Mouse (Mus musculus) monocyte, adult 5-6 weeks (primary cell): ENCODE measurements at regions not wholly inside any gene's neighbourhood (a gene's known extent, or its start where the extent isn't known, plus 50 kb on each side); places are given as distances from the start of the nearest gene placed in this dataset.

Experiments
- ATAC-seq: fragments of 153-309, 156-312 bp; replicated peaks from 2 replicates; pipeline ENCODE4 v1.8.0; 2017; ENCODE audit warnings: mild to moderate bottlenecking; ENCODE audit not compliant: low TSS enrichment, insufficient number of reproducible peaks, severe bottlenecking, poor library complexity, low FRiP score

DNA sequence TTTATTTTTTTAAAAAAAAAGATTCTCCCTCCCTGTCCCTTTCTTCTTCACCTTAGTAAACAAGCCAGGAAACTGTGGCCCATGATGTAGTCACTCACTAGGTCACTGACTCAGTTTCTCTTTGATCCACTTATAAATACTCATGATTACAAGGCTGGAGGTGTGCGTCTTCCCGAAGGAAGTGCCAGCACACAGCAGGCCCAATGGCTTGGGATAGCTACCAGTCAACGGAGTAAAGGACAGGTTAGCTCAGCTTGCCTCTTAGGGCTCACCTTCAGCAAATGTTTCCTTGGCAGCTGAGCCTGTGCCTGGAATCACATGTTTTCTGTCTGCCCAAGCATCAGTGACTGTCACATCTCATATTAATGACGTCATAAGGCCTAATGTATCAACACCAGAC lies 230.8 kb upstream of the Npvf start:
- ATAC-seq, result no peak

DNA sequence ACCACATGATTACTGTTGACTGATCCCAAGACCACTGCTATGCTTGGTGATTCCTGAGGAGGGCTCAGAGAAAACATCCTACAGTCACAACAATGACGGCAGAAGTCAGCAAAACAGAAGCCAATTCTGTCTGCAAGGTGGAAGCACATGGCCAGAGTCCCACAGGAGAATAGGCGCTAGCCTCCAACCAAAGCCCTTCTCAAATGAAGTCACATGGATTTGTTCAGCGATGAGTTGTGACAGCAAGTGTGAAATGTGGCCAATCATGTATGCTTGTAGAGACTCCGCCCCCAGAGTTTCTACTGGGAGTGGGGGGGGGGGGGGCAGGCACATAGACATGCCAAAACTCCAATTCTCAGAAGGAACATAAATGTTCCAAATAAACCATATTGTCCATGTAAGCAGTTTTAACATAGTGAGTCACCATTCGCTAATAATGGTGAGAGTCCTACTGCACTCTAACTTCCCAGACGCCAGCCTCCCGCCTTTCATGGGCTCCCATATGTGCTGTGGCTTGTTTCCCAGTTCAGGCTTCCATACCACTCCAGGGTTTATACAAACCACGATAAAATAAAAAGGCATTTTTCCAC lies 231.6 kb upstream of the Npvf start:
- ATAC-seq, result no peak

DNA sequence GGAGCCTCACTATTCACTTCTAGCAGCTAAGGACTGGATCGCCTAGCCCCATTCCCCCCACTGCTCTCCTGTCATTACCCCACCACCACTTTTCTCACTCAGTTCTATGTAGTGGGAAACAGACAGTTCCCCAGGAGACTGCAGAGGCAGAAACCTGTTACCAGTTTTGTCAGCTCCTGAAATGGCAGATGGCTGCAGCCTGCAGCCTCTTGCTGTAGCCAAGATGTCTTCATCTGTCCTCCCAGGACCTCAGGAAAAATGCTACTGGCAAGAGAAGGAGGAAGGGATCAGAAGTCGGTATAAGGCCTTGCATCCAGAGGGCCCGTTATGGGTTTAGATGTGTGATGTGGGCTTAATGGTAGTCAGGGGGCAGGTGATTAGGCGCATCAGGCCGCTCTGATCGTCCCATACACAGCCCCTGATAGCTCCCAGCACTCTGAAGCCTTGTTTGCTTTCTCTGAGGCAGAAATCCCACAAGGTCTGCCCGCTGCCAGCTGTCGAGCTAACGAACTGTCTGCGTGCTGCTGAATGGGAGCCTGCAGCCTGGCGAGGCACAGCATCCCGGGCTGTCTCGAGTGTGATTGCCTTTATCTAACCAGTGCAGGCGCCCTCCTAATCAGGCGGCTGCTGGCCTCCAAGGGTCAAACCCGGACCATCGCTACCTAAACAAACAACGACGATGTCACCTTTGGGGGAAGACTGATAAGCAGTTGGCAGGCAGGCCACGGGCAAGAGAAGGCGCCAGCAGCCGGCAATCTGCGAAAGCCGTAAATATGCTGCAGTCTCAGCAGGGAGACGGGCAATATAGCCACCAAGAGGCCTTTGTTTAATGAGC lies 236.3 kb upstream of the Npvf start:
- ATAC-seq, result no peak

DNA sequence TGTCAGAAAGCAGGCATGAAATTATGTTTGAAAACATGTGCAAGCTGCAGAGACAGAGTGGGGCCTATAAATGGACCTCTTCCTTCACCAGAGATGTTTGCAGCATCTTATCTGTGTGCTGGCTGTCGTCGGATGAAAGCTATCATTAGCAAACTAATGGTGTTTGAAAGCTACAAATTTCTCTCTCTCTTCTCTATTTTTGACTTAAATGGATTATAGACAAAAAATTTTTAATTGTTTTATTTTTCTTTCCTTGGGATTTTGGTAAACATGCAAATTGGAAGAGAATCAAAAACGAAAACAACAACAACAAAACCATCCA lies 236.9 kb upstream of the Npvf start:
- no peak for ATAC-seq

DNA sequence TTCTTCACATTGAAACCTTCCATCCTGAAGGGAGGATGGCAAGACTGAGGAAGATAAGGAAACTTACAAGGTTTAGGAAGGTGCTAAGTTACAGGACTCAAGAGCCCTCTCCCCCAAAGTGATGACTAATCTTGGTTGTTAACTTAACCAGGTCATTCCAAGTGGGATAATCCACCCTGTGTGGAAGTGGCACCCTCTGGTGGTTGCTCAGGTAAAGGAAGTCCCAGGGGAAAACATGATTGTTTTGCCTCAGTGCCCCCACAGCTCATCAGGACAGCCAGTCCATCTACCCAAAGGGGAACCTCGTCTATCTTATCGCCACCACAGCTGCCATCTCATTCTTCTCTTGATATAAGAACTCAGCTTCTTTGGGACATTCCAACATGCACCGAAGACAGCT lies 244.6 kb upstream of the Npvf start:
- no peak for ATAC-seq

DNA sequence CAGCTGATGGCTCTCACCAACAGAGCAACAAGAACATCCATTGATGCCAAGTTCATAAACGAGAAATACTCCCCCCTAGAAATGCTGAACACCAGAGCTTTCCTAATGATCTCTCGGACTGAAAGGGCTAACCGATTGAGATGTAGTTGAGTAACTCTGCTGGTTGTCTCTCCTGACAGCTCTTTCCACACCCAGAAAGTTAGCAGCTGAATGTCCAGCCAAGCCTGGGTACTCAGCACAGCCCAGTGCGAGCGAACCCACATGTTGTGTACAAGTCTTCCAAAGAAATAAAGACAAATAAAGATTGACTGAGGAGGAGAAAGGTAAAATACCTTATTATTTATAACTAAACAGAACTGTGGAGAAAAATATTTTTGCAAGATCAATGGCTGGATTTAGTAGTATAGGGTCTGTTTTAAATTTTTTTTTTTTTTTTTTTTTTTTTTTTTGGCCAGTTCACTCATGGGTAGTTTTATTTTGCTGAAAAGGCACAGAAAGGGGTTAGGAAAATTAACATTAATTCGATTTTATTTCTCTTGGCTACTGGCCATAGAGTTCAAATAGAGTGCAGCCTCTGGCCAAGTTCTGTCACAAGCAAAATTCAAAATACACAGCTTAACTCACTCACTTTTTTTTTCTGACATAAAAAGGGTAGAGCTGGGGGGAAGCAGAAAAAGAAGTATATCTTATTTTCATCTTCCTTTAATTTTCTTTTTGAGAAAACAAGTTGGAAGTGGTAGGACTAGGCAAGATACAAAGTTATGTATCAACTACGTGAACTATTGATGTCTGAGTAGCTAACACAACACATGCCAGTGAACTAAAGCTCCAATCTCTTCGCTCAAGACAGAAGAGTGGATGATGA lies 261.2 kb upstream of the Npvf start:
- ATAC-seq, result no peak

DNA sequence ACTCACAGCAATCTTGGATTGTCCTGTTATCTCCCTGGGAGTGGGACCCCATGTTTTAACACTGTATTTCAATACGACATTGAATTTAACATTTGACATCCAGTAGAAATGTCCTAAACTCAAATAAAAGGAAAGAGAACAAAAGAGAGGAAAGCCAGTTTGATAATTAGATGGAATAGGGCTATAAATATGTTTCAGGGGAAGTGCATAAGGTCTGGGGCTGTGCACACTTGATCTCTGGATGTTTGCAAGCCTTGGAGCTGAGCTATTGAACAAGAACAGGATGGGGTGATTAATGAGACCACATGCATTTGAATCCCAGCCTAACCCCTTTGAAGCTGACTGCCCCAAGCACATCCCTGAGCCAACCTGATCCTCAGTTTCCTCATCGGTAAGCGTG lies 264.0 kb upstream of the Npvf start:
- ATAC-seq, result no peak

DNA sequence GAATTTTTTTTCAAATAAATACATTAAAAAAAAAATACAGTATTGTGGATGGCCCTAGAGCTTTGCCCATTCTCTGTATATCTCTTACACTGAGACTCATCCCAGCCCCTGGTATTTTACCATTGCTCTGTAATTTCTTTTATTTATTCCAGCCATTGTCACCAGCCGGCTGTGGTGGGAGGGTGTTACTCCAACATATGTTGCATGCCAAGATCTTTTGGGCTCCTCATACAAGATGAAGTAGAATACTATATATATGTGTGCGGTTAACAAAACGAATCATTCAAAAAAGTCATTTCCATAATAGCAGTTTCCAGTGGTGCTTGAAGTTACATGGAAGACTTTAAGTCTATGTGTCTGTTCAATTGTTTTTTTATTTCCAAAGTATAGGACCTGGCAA lies 268.0 kb upstream of the Npvf start:
- ATAC-seq, result no peak

DNA sequence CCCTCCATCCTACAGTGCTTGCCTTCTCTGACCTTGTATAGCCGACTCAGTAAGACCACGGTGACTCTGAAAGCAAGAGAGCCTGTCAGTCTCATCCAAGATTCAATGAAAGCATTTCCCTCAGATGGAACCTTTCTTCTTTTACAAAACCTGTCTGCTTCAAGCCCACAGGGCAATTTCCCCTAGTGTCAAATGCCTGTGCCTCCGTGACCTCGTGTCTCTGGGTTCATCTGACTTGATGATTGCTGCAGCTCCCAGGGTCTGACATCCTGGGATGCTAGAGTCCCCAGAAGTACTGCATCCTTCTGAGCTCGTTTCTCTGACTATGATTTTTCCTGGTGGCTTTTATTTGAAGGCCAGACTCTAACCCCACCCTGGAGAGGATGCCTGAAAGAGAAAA lies 270.3 kb upstream of the Npvf start:
- ATAC-seq, result no peak

DNA sequence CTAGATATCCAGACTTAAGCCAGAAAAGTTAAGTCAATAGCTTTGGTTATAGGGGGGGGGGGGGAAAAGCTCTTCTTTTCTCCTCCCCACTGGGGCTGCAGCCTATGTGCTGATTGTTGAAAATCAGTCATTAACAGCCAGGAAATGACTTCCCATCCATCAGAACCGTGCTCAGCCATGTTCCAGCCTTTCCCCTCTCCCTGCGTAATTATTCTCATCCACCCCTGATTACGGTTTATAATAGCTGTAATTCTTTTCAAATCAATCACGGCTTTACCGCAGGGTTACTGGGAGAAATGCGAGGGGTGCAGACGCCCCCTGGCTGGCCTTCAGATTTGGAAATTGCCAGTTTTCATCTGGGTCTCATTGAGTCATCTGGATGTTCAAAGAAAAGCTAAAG lies 270.8 kb upstream of the Npvf start:
- ATAC-seq, result no peak

DNA sequence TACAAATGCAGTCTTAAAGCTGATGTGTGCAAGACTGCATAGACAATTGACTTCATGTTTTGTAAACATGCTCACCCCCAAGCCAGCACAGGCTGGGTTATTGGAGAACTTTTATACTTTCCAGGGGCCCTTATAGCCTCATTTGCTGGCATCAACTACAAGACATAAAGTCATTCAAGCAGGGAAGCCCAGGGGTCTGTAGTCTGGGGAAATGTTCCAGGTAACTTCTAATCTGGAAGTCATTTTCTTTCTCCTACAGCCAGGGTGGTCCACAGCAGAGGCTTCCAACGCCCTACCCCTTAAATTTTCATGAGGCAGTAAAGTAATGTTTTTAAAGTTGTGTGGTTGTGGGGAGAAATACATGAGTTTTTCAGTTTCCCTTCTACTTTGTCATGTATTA lies 272.1 kb upstream of the Npvf start:
- no peak for ATAC-seq

DNA sequence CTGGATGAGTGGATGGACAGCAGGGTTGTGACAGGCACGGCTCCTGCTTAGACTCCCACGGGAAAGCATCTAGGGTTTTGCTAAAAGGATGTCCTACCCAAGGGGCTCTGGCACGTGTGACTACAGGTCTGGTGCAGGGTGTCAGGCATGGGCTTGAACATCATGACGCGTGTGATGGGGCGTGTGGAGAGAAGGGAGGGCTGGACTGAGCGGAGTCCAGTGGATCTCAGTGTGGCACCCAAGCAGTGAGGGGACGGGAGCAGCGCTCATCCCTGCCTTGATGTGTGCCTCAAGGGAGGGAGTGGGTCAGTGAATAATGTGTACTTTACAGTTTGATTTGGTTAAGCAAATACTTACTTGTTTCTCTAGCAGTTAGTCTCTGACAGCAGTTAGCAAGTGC lies 275.3 kb upstream of the Npvf start:
- no peak; the same call in 1 of the 2 replicates for ATAC-seq

DNA sequence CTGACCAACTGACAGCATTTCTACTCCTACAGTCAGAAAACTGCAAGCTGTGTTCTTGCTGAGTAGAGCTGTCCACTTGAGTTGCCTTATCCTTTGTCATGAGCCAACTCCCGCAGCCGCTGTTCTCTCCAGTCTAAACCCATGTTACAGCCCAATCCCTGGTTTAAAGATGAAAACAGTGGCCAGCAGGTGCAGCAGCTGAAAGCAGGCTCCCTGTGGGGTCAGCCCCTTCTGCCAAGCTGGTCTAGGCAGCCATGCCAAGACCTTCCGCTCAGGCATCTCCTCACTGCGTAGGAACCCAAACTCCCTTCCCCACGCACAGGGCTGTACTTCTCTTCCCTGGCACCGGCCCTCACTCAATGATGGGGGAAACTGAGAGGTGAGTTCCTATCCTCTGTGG lies 279.3 kb upstream of the Npvf start:
- ATAC-seq, result no peak

DNA sequence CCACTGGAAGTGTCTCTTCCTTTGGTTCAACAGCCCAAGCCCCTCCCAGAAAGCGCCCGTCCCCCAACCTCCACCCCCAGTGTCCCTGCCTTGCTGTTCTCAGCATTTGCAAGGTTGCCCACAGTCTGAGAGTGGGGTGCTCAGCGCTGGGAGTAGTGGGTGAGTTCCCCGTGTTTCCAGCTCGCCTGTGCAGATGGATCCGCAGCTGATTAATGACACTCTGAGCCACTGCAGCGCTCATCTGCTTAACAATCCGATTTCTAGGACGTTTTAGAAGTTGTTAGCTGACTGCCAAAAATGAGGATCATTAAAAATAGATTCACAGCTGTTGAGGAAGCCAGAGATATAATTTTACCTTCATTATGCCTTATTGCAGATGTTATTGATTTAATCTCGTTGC lies 280.0 kb upstream of the Npvf start:
- no peak for ATAC-seq

DNA sequence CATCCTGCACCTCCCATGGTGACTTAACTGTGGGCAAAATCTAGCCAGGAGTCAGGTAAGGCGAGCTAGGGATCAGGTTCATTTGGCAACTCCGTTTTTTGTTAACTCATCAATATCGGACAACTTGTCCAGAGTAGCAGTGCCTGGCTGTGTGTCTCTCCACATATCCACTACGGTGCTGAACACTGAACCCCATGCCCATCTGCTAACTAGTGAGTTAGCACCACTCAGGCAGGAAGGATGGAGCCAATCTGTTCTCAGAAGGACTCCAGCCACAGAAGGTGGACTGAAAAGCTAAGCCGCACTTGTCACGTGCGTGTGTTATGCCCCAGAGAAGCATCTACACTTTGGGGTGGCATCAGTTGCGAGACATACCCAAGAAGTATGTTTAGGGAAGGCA lies 282.1 kb upstream of the Npvf start:
- no peak; the same call in 1 of the 2 replicates for ATAC-seq

DNA sequence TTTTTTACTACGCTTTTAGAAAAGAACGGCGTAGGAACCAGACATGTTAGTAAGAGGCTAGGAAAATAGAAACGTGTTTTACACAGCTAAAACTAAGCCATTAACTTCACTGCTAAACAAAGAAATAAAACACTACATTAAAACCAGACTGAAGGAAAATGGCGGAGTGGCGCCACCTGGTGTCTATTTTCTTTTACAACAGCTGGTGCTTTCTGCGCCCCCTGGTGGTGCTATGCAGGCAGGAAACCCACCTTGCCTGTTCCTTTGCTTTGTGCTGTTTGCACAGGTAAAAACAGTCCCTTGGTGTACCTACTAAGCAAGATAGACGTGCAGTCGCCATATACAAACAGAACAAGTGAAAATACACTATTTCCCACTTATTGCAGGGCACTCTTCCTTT lies 282.9 kb upstream of the Npvf start:
- ATAC-seq, result peak; percentile 46; the same call in 1 of the 2 replicates

DNA sequence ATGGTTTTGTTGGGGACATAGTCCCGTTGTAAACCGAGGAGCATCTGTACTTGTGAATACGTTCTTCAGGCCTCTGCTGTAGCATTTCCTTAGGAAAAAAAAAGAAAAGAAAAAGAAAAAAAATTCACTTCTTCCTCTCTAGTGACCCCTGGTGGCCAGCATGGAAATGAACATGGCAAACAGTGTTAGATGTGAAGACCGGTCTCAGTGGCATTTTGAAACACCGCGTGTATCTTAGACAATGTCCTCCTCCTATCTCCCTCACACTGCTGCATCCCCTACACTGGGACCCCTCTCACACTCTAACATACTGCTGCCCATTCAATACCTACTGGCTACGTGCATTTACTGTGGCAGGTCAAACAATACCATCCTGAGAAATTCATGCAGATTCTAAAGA lies 284.6 kb upstream of the Npvf start:
- ATAC-seq, result no peak

DNA sequence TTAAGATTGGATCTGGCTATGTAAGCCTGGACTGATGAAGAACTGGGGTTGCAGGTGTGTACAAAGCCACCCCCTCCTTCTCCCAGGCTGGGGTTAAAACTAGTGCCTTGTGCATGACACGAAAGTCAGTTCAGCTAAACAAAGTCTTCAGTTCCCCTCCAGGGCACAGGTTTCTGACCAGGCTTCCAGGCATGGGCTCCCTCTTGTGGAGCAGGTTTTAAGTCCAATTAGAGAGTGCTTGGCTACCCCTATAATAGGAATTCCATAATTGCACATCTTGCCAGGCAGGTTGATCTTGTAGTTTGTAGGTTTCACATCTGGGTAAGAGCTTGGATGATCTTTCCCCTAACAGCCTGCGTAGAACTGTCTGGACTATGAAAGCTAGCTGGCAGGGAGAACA lies 285.2 kb upstream of the Npvf start:
- no peak for ATAC-seq

DNA sequence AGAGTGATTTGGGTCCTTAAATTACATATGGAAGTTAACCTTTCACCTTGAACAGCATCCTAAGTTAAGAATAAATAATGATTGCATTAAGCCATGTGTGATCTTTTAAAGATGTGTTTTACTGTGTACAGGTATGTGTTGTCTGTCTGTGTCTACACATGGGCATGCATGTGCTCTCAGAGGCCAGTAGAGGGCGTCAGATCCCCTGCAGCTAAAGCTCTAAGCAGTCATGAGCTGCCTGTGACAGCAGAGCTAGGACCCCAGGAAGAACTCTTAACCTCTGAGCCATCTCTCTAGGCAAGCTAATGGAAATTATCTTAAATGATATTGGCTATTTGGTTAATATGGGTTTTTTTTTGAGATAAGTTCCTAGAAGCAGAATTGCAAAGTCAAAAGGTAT lies 285.9 kb upstream of the Npvf start:
- ATAC-seq, result no peak
